Mouse (Mus musculus): ENCODE measurements around the gene Dld. TPM values are rescaled to one million over a fixed set of nuclear protein-coding genes. Genes with fewer than 3 reads are reported as not detected.

Gene Dld
- polyA plus RNA-seq, 1 experiment from 2014 or later, result 138 TPM

DNA sequence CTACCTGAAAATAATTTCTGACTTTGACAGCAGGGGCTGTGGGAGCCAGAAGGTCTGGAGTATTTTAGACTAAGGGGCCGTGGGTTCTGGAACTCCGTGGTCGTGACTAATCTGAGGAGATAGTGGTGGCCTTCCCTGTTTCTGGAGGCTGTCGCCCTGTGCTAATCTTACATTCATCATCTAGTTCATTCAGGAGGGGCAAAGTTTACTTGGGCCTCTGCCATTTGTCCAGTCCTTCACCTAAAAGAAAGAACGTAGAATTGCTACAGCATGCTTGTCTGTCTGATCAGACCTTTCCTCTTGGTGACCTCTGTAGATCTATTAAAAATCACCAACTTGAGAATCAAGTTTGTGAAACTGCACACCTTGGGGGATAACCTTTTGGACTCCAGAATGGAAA, 69.0 kb downstream of the Dld start:
- H3K27ac ChIP-seq (replicated peaks; ENCODE audit: low read depth, low read length), result no peak overlapping the region
- no peaks in the 10 kb centered on the region for H3K9me3 ChIP-seq (ENCODE audit: control insufficient read depth, low read length)
- H3K36me3 ChIP-seq (ENCODE audit: control insufficient read depth, insufficient read depth, low read length), result peaks cover 94% of the 10 kb centered on the region
- ATAC-seq (ENCODE audit: low read depth), result no peak
- no peak overlapping the region for H3K4me3 ChIP-seq (ENCODE audit: low read depth, low read length)
- WGBS, result 89% methylated on average over 5 of the region's 5 CpGs
- H3K4me1 ChIP-seq (ENCODE audit: control insufficient read depth, insufficient read depth, low read length), result peaks cover 4% of the 10 kb centered on the region; the same call in 1 of the 2 replicates
- H3K27me3 ChIP-seq (replicated peaks; ENCODE audit: control insufficient read depth, insufficient read depth, low read length), result no peaks in the 10 kb centered on the region
- no peak overlapping the region for H3K4me2 ChIP-seq (ENCODE audit: low read depth, low read length)
- DNase-seq (ENCODE audit: low spot score), result no peak
- no peak overlapping the region for H3K9ac ChIP-seq (ENCODE audit: low read depth, low read length)

Other genes with a start within 250 kb of the Dld start
- gene Gm6993, start 110.7 kb downstream of the Dld start, polyA plus RNA-seq (2014; fragmentation: Nextera tagmentation; extraction: Ambion mirVana), result not detected in 2 replicates
- gene Lamb1, start 86.2 kb downstream of the Dld start, polyA plus RNA-seq (2014; fragmentation: Nextera tagmentation; extraction: Ambion mirVana), result 84.2 and 93.9 TPM in 2 replicates
- 0.07 TPM in 1 of 2 replicates, not detected in the other for gene Slc26a3, start 39.4 kb upstream of the Dld start, polyA plus RNA-seq (2014; fragmentation: Nextera tagmentation; extraction: Ambion mirVana)
- 15.4 and 18.5 TPM in 2 replicates for gene Cbll1, start 148.2 kb upstream of the Dld start, polyA plus RNA-seq (2014; fragmentation: Nextera tagmentation; extraction: Ambion mirVana)
- 0.67 and 1.1 TPM in 2 replicates for gene Slc26a4, start 208.5 kb upstream of the Dld start, polyA plus RNA-seq (2014; fragmentation: Nextera tagmentation; extraction: Ambion mirVana)

All from embryonic facial prominence, embryonic 14.5 days (tissue).